Mouse (Mus musculus): ENCODE measurements around the gene Ndufs5. TPM values are rescaled to one million over a fixed set of nuclear protein-coding genes. Genes with fewer than 3 reads are reported as not detected.

Ndufs5 gene
- polyA plus RNA-seq, 1 experiment = 147 TPM

- Histone ChIP-seq H3K36me3 (ENCODE audit: control insufficient read depth, insufficient read depth, low read length) (no peaks in the 10 kb centered on the region), H3K4me3 (ENCODE audit: insufficient read depth, low read depth, low read length) (no peak overlapping the region), H3K27ac (ENCODE audit: insufficient read depth, low read depth, low read length) (no peak overlapping the region), H3K27me3 (replicated peaks; ENCODE audit: control insufficient read depth, insufficient read depth, low read length) (no peaks in the 10 kb centered on the region), H3K4me1 (ENCODE audit: control insufficient read depth, insufficient read depth, low read length) (no peaks in the 10 kb centered on the region; the same call in 1 of the 2 replicates)
- TF ChIP-seq CTCF (conservative IDR thresholded peaks at IDR 0.05; ENCODE audit: insufficient read depth, insufficient read length, low read depth, low read length) (no peak), POLR2A (IDR thresholded peaks at IDR 0.05; ENCODE audit: low read depth, low read length) (no peak)
- WGBS = 89% methylated on average over 4 of the region's 4 CpGs
- DNase-seq = no peak
These were observed 3.8 kb upstream of the Ndufs5 start for GRCm38 (mm10) chr4:123721761-123722160.

- Histone ChIP-seq H3K36me3 (ENCODE audit: control insufficient read depth, insufficient read depth, low read length) (peaks cover 2% of the 10 kb centered on the region; the same call in 1 of the 2 replicates), H3K4me1 (ENCODE audit: control insufficient read depth, insufficient read depth, low read length) (no peaks in the 10 kb centered on the region; the same call in 1 of the 2 replicates), H3K4me3 (ENCODE audit: insufficient read depth, low read depth, low read length) (peak overlapping the region; percentile 83), H3K27ac (ENCODE audit: insufficient read depth, low read depth, low read length) (peak overlapping the region; percentile 80), H3K27me3 (replicated peaks; ENCODE audit: control insufficient read depth, insufficient read depth, low read length) (no peaks in the 10 kb centered on the region)
- TF ChIP-seq CTCF (conservative IDR thresholded peaks at IDR 0.05; ENCODE audit: insufficient read depth, insufficient read length, low read depth, low read length) (no peak), POLR2A (IDR thresholded peaks at IDR 0.05; ENCODE audit: low read depth, low read length) (no peak)
- no peak for DNase-seq
- WGBS = 11% methylated on average over 7 of the region's 7 CpGs
These were observed 405 bp upstream of the Ndufs5 start for GRCm38 (mm10) chr4:123718434-123718780.

- H3K4me1 ChIP-seq (ENCODE audit: control insufficient read depth, insufficient read depth, low read length) = no peaks in the 10 kb centered on the region; the same call in 1 of the 2 replicates
- WGBS = 95% methylated on average over 3 of the region's 3 CpGs
- no peak overlapping the region for H3K27ac ChIP-seq (ENCODE audit: insufficient read depth, low read depth, low read length)
- TF ChIP-seq POLR2A (IDR thresholded peaks at IDR 0.05; ENCODE audit: low read depth, low read length) (no peak), CTCF (conservative IDR thresholded peaks at IDR 0.05; ENCODE audit: insufficient read depth, insufficient read length, low read depth, low read length) (no peak)
- no peak overlapping the region for H3K4me3 ChIP-seq (ENCODE audit: insufficient read depth, low read depth, low read length)
- no peak for DNase-seq
- H3K27me3 ChIP-seq (replicated peaks; ENCODE audit: control insufficient read depth, insufficient read depth, low read length) = no peaks in the 10 kb centered on the region
- peaks cover 2% of the 10 kb centered on the region; the same call in 1 of the 2 replicates for H3K36me3 ChIP-seq (ENCODE audit: control insufficient read depth, insufficient read depth, low read length)
These were observed 5.6 kb downstream of the Ndufs5 start for GRCm38 (mm10) chr4:123712431-123712830.

- Histone ChIP-seq H3K27ac (ENCODE audit: insufficient read depth, low read depth, low read length) (no peak overlapping the region), H3K36me3 (ENCODE audit: control insufficient read depth, insufficient read depth, low read length) (no peaks in the 10 kb centered on the region; the same call in 1 of the 2 replicates), H3K27me3 (replicated peaks; ENCODE audit: control insufficient read depth, insufficient read depth, low read length) (no peaks in the 10 kb centered on the region), H3K4me1 (ENCODE audit: control insufficient read depth, insufficient read depth, low read length) (no peaks in the 10 kb centered on the region), H3K4me3 (ENCODE audit: insufficient read depth, low read depth, low read length) (no peak overlapping the region)
- TF ChIP-seq POLR2A (IDR thresholded peaks at IDR 0.05; ENCODE audit: low read depth, low read length) = no peak
- TF ChIP-seq CTCF (conservative IDR thresholded peaks at IDR 0.05; ENCODE audit: insufficient read depth, insufficient read length, low read depth, low read length) = no peak
- WGBS = 96% methylated on average over 5 of the region's 5 CpGs
- DNase-seq = no peak
These were observed 10.7 kb downstream of the Ndufs5 start for GRCm38 (mm10) chr4:123707340-123707739.

GRCm38 (mm10) chr4:123705340-123705739 is 12.7 kb downstream of the Ndufs5 start:
- no peaks in the 10 kb centered on the region for H3K36me3 ChIP-seq (ENCODE audit: control insufficient read depth, insufficient read depth, low read length)
- WGBS = 88% methylated on average over 2 of the region's 2 CpGs
- no peak overlapping the region for H3K4me3 ChIP-seq (ENCODE audit: insufficient read depth, low read depth, low read length)
- DNase-seq = no peak
- H3K27me3 ChIP-seq (replicated peaks; ENCODE audit: control insufficient read depth, insufficient read depth, low read length) = no peaks in the 10 kb centered on the region
- H3K4me1 ChIP-seq (ENCODE audit: control insufficient read depth, insufficient read depth, low read length) = no peaks in the 10 kb centered on the region
- TF ChIP-seq POLR2A (IDR thresholded peaks at IDR 0.05; ENCODE audit: low read depth, low read length) (no peak), CTCF (conservative IDR thresholded peaks at IDR 0.05; ENCODE audit: insufficient read depth, insufficient read length, low read depth, low read length) (no peak)
- H3K27ac ChIP-seq (ENCODE audit: insufficient read depth, low read depth, low read length) = no peak overlapping the region

GRCm38 (mm10) chr4:123693384-123693783 is 24.6 kb downstream of the Ndufs5 start:
- H3K4me3 ChIP-seq (ENCODE audit: insufficient read depth, low read depth, low read length) = no peak overlapping the region
- DNase-seq = no peak

GRCm38 (mm10) chr4:123692071-123692470 is 25.9 kb downstream of the Ndufs5 start:
- Histone ChIP-seq H3K27ac (ENCODE audit: insufficient read depth, low read depth, low read length) (no peak overlapping the region), H3K4me1 (ENCODE audit: control insufficient read depth, insufficient read depth, low read length) (no peaks in the 10 kb centered on the region; the same call in 1 of the 2 replicates), H3K36me3 (ENCODE audit: control insufficient read depth, insufficient read depth, low read length) (no peaks in the 10 kb centered on the region), H3K4me3 (ENCODE audit: insufficient read depth, low read depth, low read length) (no peak overlapping the region), H3K27me3 (replicated peaks; ENCODE audit: control insufficient read depth, insufficient read depth, low read length) (no peaks in the 10 kb centered on the region)
- no peak for DNase-seq
- TF ChIP-seq CTCF (conservative IDR thresholded peaks at IDR 0.05; ENCODE audit: insufficient read depth, insufficient read length, low read depth, low read length) = no peak
- TF ChIP-seq POLR2A (IDR thresholded peaks at IDR 0.05; ENCODE audit: low read depth, low read length) = no peak
- WGBS = 87% methylated on average over 3 of the region's 3 CpGs

More at GRCm38 (mm10) chr4:123693384-123693783, 24.6 kb downstream of the Ndufs5 start:
- Histone ChIP-seq H3K36me3 (ENCODE audit: control insufficient read depth, insufficient read depth, low read length) (no peaks in the 10 kb centered on the region), H3K27ac (ENCODE audit: insufficient read depth, low read depth, low read length) (no peak overlapping the region), H3K27me3 (replicated peaks; ENCODE audit: control insufficient read depth, insufficient read depth, low read length) (no peaks in the 10 kb centered on the region), H3K4me1 (ENCODE audit: control insufficient read depth, insufficient read depth, low read length) (no peaks in the 10 kb centered on the region; the same call in 1 of the 2 replicates)
- TF ChIP-seq POLR2A (IDR thresholded peaks at IDR 0.05; ENCODE audit: low read depth, low read length) = no peak
- no peak for TF ChIP-seq CTCF (conservative IDR thresholded peaks at IDR 0.05; ENCODE audit: insufficient read depth, insufficient read length, low read depth, low read length)
- WGBS = 54% methylated on average over 12 of the region's 12 CpGs

Measured in kidney, adult 2 months (tissue).